Mouse (Mus musculus): ENCODE results near the gene Lef1.

Lef1 gene

GRCm38 (mm10) chr3:131190239-131190638, 80.0 kb downstream of the Lef1 start:
- no peak for DNase-seq (ENCODE audit: extremely low read depth, insufficient read length, low spot score)

GRCm38 (mm10) chr3:131190671-131191367, 80.5 kb downstream of the Lef1 start:
- no peak for DNase-seq (ENCODE audit: extremely low read depth, insufficient read length, low spot score)

- no peak for DNase-seq (ENCODE audit: extremely low read depth, insufficient read length, low spot score)
Observed at GRCm38 (mm10) chr3:131191454-131191853, 81.2 kb downstream of the Lef1 start.

- DNase-seq (ENCODE audit: extremely low read depth, insufficient read length, low spot score) = no peak
Observed at GRCm38 (mm10) chr3:131196050-131196449, 85.8 kb downstream of the Lef1 start.

- no peak for DNase-seq (ENCODE audit: extremely low read depth, insufficient read length, low spot score)
Observed at GRCm38 (mm10) chr3:131196507-131197019, 86.3 kb downstream of the Lef1 start.

- DNase-seq (ENCODE audit: extremely low read depth, insufficient read length, low spot score) = no peak
Observed at GRCm38 (mm10) chr3:131198991-131199390, 88.7 kb downstream of the Lef1 start.

GRCm38 (mm10) chr3:131199590-131200288, 89.5 kb downstream of the Lef1 start:
- DNase-seq (ENCODE audit: extremely low read depth, insufficient read length, low spot score) = no peak

GRCm38 (mm10) chr3:131202311-131202710, 92.0 kb downstream of the Lef1 start:
- DNase-seq (ENCODE audit: extremely low read depth, insufficient read length, low spot score) = no peak

- DNase-seq (ENCODE audit: extremely low read depth, insufficient read length, low spot score) = no peak
Observed at GRCm38 (mm10) chr3:131207846-131208245, 97.6 kb downstream of the Lef1 start.

- no peak for DNase-seq (ENCODE audit: extremely low read depth, insufficient read length, low spot score)
Observed at GRCm38 (mm10) chr3:131208265-131208891, 98.1 kb downstream of the Lef1 start.

GRCm38 (mm10) chr3:131212200-131212599, 101.9 kb downstream of the Lef1 start:
- no peak for DNase-seq (ENCODE audit: extremely low read depth, insufficient read length, low spot score)

- no peak for DNase-seq (ENCODE audit: extremely low read depth, insufficient read length, low spot score)
Observed at GRCm38 (mm10) chr3:131214060-131214658, 103.9 kb downstream of the Lef1 start.

GRCm38 (mm10) chr3:131214841-131215240, 104.6 kb downstream of the Lef1 start:
- peak; percentile 34 for DNase-seq (ENCODE audit: extremely low read depth, insufficient read length, low spot score)

GRCm38 (mm10) chr3:131218636-131219390, 108.5 kb downstream of the Lef1 start:
- no peak for DNase-seq (ENCODE audit: extremely low read depth, insufficient read length, low spot score)

GRCm38 (mm10) chr3:131228083-131228482, 117.8 kb downstream of the Lef1 start:
- no peak for DNase-seq (ENCODE audit: extremely low read depth, insufficient read length, low spot score)

- DNase-seq (ENCODE audit: extremely low read depth, insufficient read length, low spot score) = no peak
Observed at GRCm38 (mm10) chr3:131237061-131237460, 126.8 kb downstream of the Lef1 start.

GRCm38 (mm10) chr3:131237785-131238633, 127.7 kb downstream of the Lef1 start:
- DNase-seq (ENCODE audit: extremely low read depth, insufficient read length, low spot score) = peak; percentile 37

GRCm38 (mm10) chr3:131245766-131246578, 135.7 kb downstream of the Lef1 start:
- DNase-seq (ENCODE audit: extremely low read depth, insufficient read length, low spot score) = peak; percentile 30

GRCm38 (mm10) chr3:131246579-131247046, 136.3 kb downstream of the Lef1 start:
- DNase-seq (ENCODE audit: extremely low read depth, insufficient read length, low spot score) = no peak
